Mouse (Mus musculus) megakaryocyte, embryonic 14.5 days (primary cell): ENCODE measurements around the gene Cts3. TPM values are rescaled to one million over a fixed set of nuclear protein-coding genes. Genes with fewer than 3 reads are reported as not detected.
"Not testable (repeated sequence)": the region's sequence is repeated elsewhere in the genome, so short reads cannot be mapped to it uniquely, and the experiment has no call there.

ENCODE experiments used
- H3K27me3 ChIP-seq: replicated peaks from 2 replicates; pipeline ENCODE3; 2012; ENCODE audit warnings: inconsistent platforms
- H3K36me3 ChIP-seq: replicated peaks from 2 replicates; pipeline ENCODE3; 2012; ENCODE audit warnings: low read length, inconsistent platforms, mixed read lengths
- H3K4me1 ChIP-seq: 2 replicates; pipeline ENCODE4 v1.6.1; 2012; ENCODE audit warnings: inconsistent platforms
- H3K4me3 ChIP-seq: replicated peaks from 2 replicates; pipeline ENCODE3; 2012; ENCODE audit warnings: moderate library complexity, mild to moderate bottlenecking, inconsistent platforms
- H3K9me3 ChIP-seq: 2 replicates; pipeline ENCODE4 v1.6.1; 2012; ENCODE audit warnings: inconsistent platforms
- FLI1 ChIP-seq: IDR thresholded peaks from 2 replicates; pipeline ENCODE4 v1.6.1; 2012; ENCODE audit warnings: low read length, inconsistent platforms, mixed read lengths
- GATA1 ChIP-seq: IDR thresholded peaks from 3 replicates; pipeline ENCODE4 v1.6.1; 2012; ENCODE audit warnings: mixed read lengths, low read length, inconsistent platforms, borderline replicate concordance
- polyA plus RNA-seq: library from polyadenylated mRNA; stranded (reverse); fragments of >175 nt; gene quantifications from 2 replicates; pipeline ENCODE4 v1.2.3, GENCODE M21; 2012; ENCODE audit warnings: low replicate concordance; ENCODE audit not compliant: insufficient read depth

The Cts3 gene
- not detected in 2 replicates for polyA plus RNA-seq

- H3K4me1 ChIP-seq: no peaks in the 10 kb centered on the region
- no peak within 1 kb of the TSS for H3K4me3 ChIP-seq
- TF ChIP-seq GATA1 (no peak), FLI1 (no peak)
- no peaks in the 10 kb centered on the region for H3K27me3 ChIP-seq
- H3K9me3 ChIP-seq: peaks cover 8% of the 10 kb centered on the region; the same call in 1 of the 2 replicates
- no peaks in the 10 kb centered on the region for H3K36me3 ChIP-seq
Observed at GRCm38 (mm10) chr13:61570027-61570426, at the start of gene Cts3. Gene Cts3 (minus strand): TSS chr13:61570127.

GRCm38 (mm10) chr13:61568074-61568473 lies 1.9 kb downstream of the Cts3 start, which contains the start of gene Gm49352:
Gene Gm49352 (minus strand): TSS chr13:61568174.
- not testable (repeated sequence) for H3K36me3 ChIP-seq, H3K9me3 ChIP-seq, H3K4me1 ChIP-seq, H3K27me3 ChIP-seq, H3K4me3 ChIP-seq

- Histone ChIP-seq H3K9me3 (peaks cover 7% of the 10 kb centered on the region), H3K27me3 (no peaks in the 10 kb centered on the region), H3K4me3 (no peak within 1 kb of the TSS), H3K4me1 (no peaks in the 10 kb centered on the region), H3K36me3 (no peaks in the 10 kb centered on the region)
- TF ChIP-seq FLI1 (no peak), GATA1 (no peak)
Observed at GRCm38 (mm10) chr13:61541631-61542030, 28.3 kb downstream of the Cts3 start, which contains the start of gene Ctsm. Gene Ctsm (minus strand): TSS chr13:61541839.

Other genes starting within 250 kb of the Cts3 start
- not detected in 2 replicates for gene Cts7, start 211.9 kb downstream of the Cts3 start, polyA plus RNA-seq
- not detected in 2 replicates for gene Ctsm, start 28.3 kb downstream of the Cts3 start, polyA plus RNA-seq
- not detected in 2 replicates for gene Gm49352, start 2.0 kb downstream of the Cts3 start, polyA plus RNA-seq